ENCODE assay signal across 7 mouse cellular contexts in genomic region chrX:109095245-109096242, GRCm38 (mm10). TPM values are rescaled to one million over a fixed set of nuclear protein-coding genes. Genes with fewer than 3 reads are reported as not detected.
DNase-seq lines count a peak whose midpoint lies in the region; ATAC-seq lines count a peak whose summit lies in the region.

Gene Sh3bgrl (plus strand): TSS chrX:109095365.

- no peaks in the 10 kb centered on the region for H3K36me3 ChIP-seq in intestine, embryonic 16.5 days (ENCODE audit: control insufficient read depth, insufficient read depth, low read length)
- no peaks in the 10 kb centered on the region for H3K36me3 ChIP-seq in limb, embryonic 10.5 days
- no peaks in the 10 kb centered on the region for H3K36me3 ChIP-seq in midbrain, embryonic 12.5 days

- DNase-seq in adrenal gland, postnatal 10 days, result peak; percentile 81
- DNase-seq in embryo, embryonic 9.5 days (ENCODE audit: extremely low spot score), result peak; percentile 76
- peak; percentile 36 to 71 for DNase-seq in gastrocnemius, postnatal 4 days (ENCODE audit: low spot score in 2 of 2)
- DNase-seq in limb, embryonic 10.5 days (ENCODE audit: low spot score), result peak; percentile 71
- DNase-seq in spleen, adult 12 weeks (ENCODE audit: low spot score), result peak; percentile 38

- H3K9ac ChIP-seq in intestine, embryonic 16.5 days (ENCODE audit: low read depth, low read length), result peak within 1 kb of the TSS; percentile 61
- peak within 1 kb of the TSS; percentile 52 for H3K9ac ChIP-seq in midbrain, embryonic 12.5 days (replicated peaks)

- peak within 1 kb of the TSS; percentile 58 for H3K4me3 ChIP-seq in intestine, embryonic 16.5 days (ENCODE audit: low read length)
- peak within 1 kb of the TSS; percentile 54 for H3K4me3 ChIP-seq in limb, embryonic 10.5 days
- H3K4me3 ChIP-seq in midbrain, embryonic 12.5 days, result peak within 1 kb of the TSS; percentile 51

- peak; percentile 99 for ATAC-seq in intestine, embryonic 16.5 days
- ATAC-seq in midbrain, embryonic 12.5 days (ENCODE audit: low FRiP score, low read depth), result peak; percentile 98

- 11% methylated on average over 26 of the region's 26 CpGs for WGBS in intestine, embryonic 16.5 days
- 12% methylated on average over 26 of the region's 26 CpGs for WGBS in limb, embryonic 10.5 days
- 17% methylated on average over 26 of the region's 26 CpGs for WGBS in midbrain, embryonic 12.5 days

- no peaks in the 10 kb centered on the region for H3K9me3 ChIP-seq in intestine, embryonic 16.5 days (ENCODE audit: control insufficient read depth, low read length)
- H3K9me3 ChIP-seq in limb, embryonic 10.5 days (replicated peaks), result no peaks in the 10 kb centered on the region
- H3K9me3 ChIP-seq in midbrain, embryonic 12.5 days, result no peaks in the 10 kb centered on the region; the same call in 1 of the 2 replicates

- H3K27me3 ChIP-seq in intestine, embryonic 16.5 days (replicated peaks; ENCODE audit: control insufficient read depth, insufficient read depth, low read length), result no peaks in the 10 kb centered on the region
- H3K27me3 ChIP-seq in limb, embryonic 10.5 days (ENCODE audit: low read depth, poor library complexity, severe bottlenecking), result no peaks in the 10 kb centered on the region
- no peaks in the 10 kb centered on the region for H3K27me3 ChIP-seq in midbrain, embryonic 12.5 days

- H3K4me2 ChIP-seq in intestine, embryonic 16.5 days (ENCODE audit: low read depth, low read length), result peak within 1 kb of the TSS; percentile 30
- peak within 1 kb of the TSS; percentile 50 for H3K4me2 ChIP-seq in midbrain, embryonic 12.5 days (replicated peaks)

- H3K27ac ChIP-seq in intestine, embryonic 16.5 days (ENCODE audit: low read length), result peak within 1 kb of the TSS; percentile 81
- H3K27ac ChIP-seq in limb, embryonic 10.5 days, result peak within 1 kb of the TSS; percentile 87
- H3K27ac ChIP-seq in midbrain, embryonic 12.5 days (replicated peaks), result peak within 1 kb of the TSS; percentile 86

- no peaks in the 10 kb centered on the region for H3K4me1 ChIP-seq in intestine, embryonic 16.5 days (ENCODE audit: control insufficient read depth, insufficient read depth, low read length)
- no peaks in the 10 kb centered on the region for H3K4me1 ChIP-seq in limb, embryonic 10.5 days
- H3K4me1 ChIP-seq in midbrain, embryonic 12.5 days, result no peaks in the 10 kb centered on the region

RNA-seq across cellular contexts. Expression of gene Sh3bgrl, which starts in this region (rescaled TPM):
- 100 to 1,000 TPM; 121 to 128 TPM for total RNA-seq in adrenal gland, postnatal 10 days (2021)
- total RNA-seq in gastrocnemius, postnatal 4 days (2021), result 10 to 100 TPM; 53.4 to 55.2 TPM
- 88.9 and 99.0 TPM in 2 replicates for polyA plus RNA-seq in intestine, embryonic 16.5 days (2015; fragmentation: Nextera tagmentation; extraction: Ambion mirVana)
- polyA plus RNA-seq in limb, embryonic 10.5 days (2016; fragmentation: Nextera tagmentation; extraction: Ambion mirVana), result 107 and 140 TPM in 2 replicates
- 214 and 220 TPM in 2 replicates for polyA plus RNA-seq in midbrain, embryonic 12.5 days (2016; fragmentation: Nextera tagmentation; extraction: Ambion mirVana)

Comparison
In these comparisons a context has a peak if more than half of its experiments do, and no peak if none do; other contexts are left out.
1. Peak in every context shown above with its lines: DNase-seq, ATAC-seq, H3K4me3 ChIP-seq and H3K27ac ChIP-seq.